Mouse (Mus musculus): ENCODE measurements around the gene Srcin1.
A peak's percentile ranks its signal among the peaks of the same experiment; 100 is the strongest.

Gene Srcin1

GRCm38 (mm10) chr11:97578286-97578685 lies 2.3 kb upstream of the Srcin1 start:
- peak; percentile 5 for DNase-seq

GRCm38 (mm10) chr11:97575638-97576037 lies 348 bp downstream of the Srcin1 start:
- DNase-seq: peak; percentile 96

- DNase-seq: peak; percentile 66
Measured at GRCm38 (mm10) chr11:97575075-97575474, 911 bp downstream of the Srcin1 start.

GRCm38 (mm10) chr11:97574551-97575051 lies 1.4 kb downstream of the Srcin1 start:
- peak; percentile 38 for DNase-seq

GRCm38 (mm10) chr11:97573891-97574550 lies 2.0 kb downstream of the Srcin1 start:
- peak; percentile 41 for DNase-seq

GRCm38 (mm10) chr11:97572895-97573480 lies 3.0 kb downstream of the Srcin1 start:
- no peak for DNase-seq

- no peak for DNase-seq
Measured at GRCm38 (mm10) chr11:97572089-97572345, 4.0 kb downstream of the Srcin1 start.

GRCm38 (mm10) chr11:97571266-97572088 lies 4.5 kb downstream of the Srcin1 start:
- DNase-seq: no peak

- DNase-seq: no peak
Measured at GRCm38 (mm10) chr11:97570493-97571137, 5.4 kb downstream of the Srcin1 start.

- DNase-seq: no peak
Measured at GRCm38 (mm10) chr11:97569806-97570205, 6.2 kb downstream of the Srcin1 start.

GRCm38 (mm10) chr11:97569301-97569724 lies 6.7 kb downstream of the Srcin1 start:
- no peak for DNase-seq

GRCm38 (mm10) chr11:97568729-97569128 lies 7.3 kb downstream of the Srcin1 start:
- peak; percentile 78 for DNase-seq

GRCm38 (mm10) chr11:97567480-97567879 lies 8.5 kb downstream of the Srcin1 start:
- DNase-seq: no peak

- DNase-seq: no peak
Measured at GRCm38 (mm10) chr11:97566551-97566950, 9.4 kb downstream of the Srcin1 start.

GRCm38 (mm10) chr11:97563730-97564129 lies 12.3 kb downstream of the Srcin1 start:
- no peak for DNase-seq

GRCm38 (mm10) chr11:97562536-97562935 lies 13.4 kb downstream of the Srcin1 start:
- DNase-seq: no peak

GRCm38 (mm10) chr11:97560210-97560963 lies 15.6 kb downstream of the Srcin1 start:
- no peak for DNase-seq

GRCm38 (mm10) chr11:97559549-97559948 lies 16.4 kb downstream of the Srcin1 start:
- DNase-seq: peak; percentile 51

- no peak for DNase-seq
Measured at GRCm38 (mm10) chr11:97557885-97558284, 18.1 kb downstream of the Srcin1 start.

- DNase-seq: peak; percentile 94
Measured at GRCm38 (mm10) chr11:97556569-97557408, 19.2 kb downstream of the Srcin1 start.

- DNase-seq: no peak
Measured at GRCm38 (mm10) chr11:97555144-97555543, 20.8 kb downstream of the Srcin1 start.

GRCm38 (mm10) chr11:97552151-97552550 lies 23.8 kb downstream of the Srcin1 start:
- no peak for DNase-seq

Data from thymus, postnatal 4 days (tissue).